Mouse (Mus musculus) embryonic facial prominence, embryonic 14.5 days (tissue): Measurements from ENCODE around the gene Tmem86a. TPM values are rescaled to one million over a fixed set of nuclear protein-coding genes. Genes with fewer than 3 reads are reported as not detected.

ENCODE experiments used
- ATAC-seq: fragments of 200-750 bp; cut with Nextera tagmentation; 2 replicates; pipeline ENCODE4 v1.8.0; 2017; ENCODE audit warnings: low read depth, moderate number of reproducible peaks, moderate TSS enrichment
- DNase-seq: peaks from one replicate; pipeline ENCODE4 v3.0.0-alpha.2; 2015; ENCODE audit warnings: low spot score
- H3K27ac ChIP-seq: fragments of 300-500 bp; sonication (generic); replicated peaks from 2 replicates; pipeline ENCODE4 v1.5.1; 2014; ENCODE audit warnings: low read depth, mild to moderate bottlenecking, low read length, moderate library complexity
- H3K27me3 ChIP-seq: fragments of 300-500 bp; sonication (generic); replicated peaks from 2 replicates; pipeline ENCODE4 v1.6.1; 2014; ENCODE audit warnings: low read length; ENCODE audit not compliant: control insufficient read depth, insufficient read depth
- H3K36me3 ChIP-seq: fragments of 300-500 bp; sonication (generic); 2 replicates; pipeline ENCODE4 v1.6.1; 2014; ENCODE audit warnings: low read length, mixed read lengths; ENCODE audit not compliant: control insufficient read depth, insufficient read depth
- H3K4me1 ChIP-seq: fragments of 300-500 bp; sonication (generic); 2 replicates; pipeline ENCODE4 v1.6.1; 2014; ENCODE audit warnings: antibody characterized with exemption, low read length; ENCODE audit not compliant: control insufficient read depth, insufficient read depth
- H3K4me2 ChIP-seq: fragments of 300-500 bp; sonication (generic); 2 replicates; pipeline ENCODE4 v1.6.1; 2014; ENCODE audit warnings: low read depth, mild to moderate bottlenecking, low read length, moderate library complexity, mixed read lengths
- H3K4me3 ChIP-seq: fragments of 300-500 bp; sonication (generic); 2 replicates; pipeline ENCODE4 v1.5.1; 2014; ENCODE audit warnings: low read depth, mild to moderate bottlenecking, low read length
- H3K9ac ChIP-seq: fragments of 300-500 bp; sonication (generic); 2 replicates; pipeline ENCODE4 v1.6.1; 2014; ENCODE audit warnings: low read depth, mild to moderate bottlenecking, low read length, moderate library complexity, mixed read lengths
- H3K9me3 ChIP-seq: fragments of 300-500 bp; sonication (generic); 2 replicates; pipeline ENCODE4 v1.6.1; 2016; ENCODE audit warnings: low read length; ENCODE audit not compliant: control insufficient read depth
- WGBS: fragments of 180-500 bp; shearing (Covaris S2); extraction: QIAGEN DNeasy Blood & Tissue Kit; methylation state at CpG from one replicate; pipeline ENCODE4 v1.1.7; 2014; 5-methylcytosine and 5-hydroxymethylcytosine counted together
- polyA plus RNA-seq: library from polyadenylated mRNA; unstranded; fragments of >200 nt; fragmentation: Nextera tagmentation; extraction: Ambion mirVana; gene quantifications from 2 replicates; pipeline ENCODE4 v1.2.1, GENCODE M21; 2014

Gene Tmem86a
- polyA plus RNA-seq, 1 experiment from 2014 or later, result 19.6 TPM

DNA sequence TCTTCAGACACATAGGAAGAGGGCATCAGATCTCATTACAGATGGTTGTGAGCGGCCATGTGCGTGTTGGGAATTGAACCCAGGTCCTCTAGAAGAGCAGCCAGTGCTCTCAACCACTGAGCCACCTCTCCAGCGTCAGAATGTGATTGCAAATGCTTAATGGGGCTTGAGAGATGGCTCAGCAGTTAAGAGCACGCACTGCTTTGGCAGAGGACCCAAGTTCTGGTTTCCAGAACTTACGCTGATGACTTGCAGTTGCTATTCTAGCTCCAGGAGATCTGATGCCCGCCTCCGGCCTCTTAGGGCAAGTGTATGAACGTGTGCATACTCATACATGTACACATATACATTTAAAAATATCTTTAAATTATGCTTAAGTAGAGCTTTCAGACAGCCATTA is 15.0 kb upstream of the Tmem86a start:
- Histone ChIP-seq H3K9ac (no peak overlapping the region), H3K4me2 (no peak overlapping the region), H3K27me3 (no peaks in the 10 kb centered on the region), H3K36me3 (no peaks in the 10 kb centered on the region), H3K4me3 (no peak overlapping the region), H3K27ac (no peak overlapping the region), H3K9me3 (no peaks in the 10 kb centered on the region), H3K4me1 (peaks cover 3% of the 10 kb centered on the region; the same call in 1 of the 2 replicates)
- ATAC-seq, result no peak
- DNase-seq, result no peak
- 79% methylated on average over 8 of the region's 8 CpGs for WGBS

DNA sequence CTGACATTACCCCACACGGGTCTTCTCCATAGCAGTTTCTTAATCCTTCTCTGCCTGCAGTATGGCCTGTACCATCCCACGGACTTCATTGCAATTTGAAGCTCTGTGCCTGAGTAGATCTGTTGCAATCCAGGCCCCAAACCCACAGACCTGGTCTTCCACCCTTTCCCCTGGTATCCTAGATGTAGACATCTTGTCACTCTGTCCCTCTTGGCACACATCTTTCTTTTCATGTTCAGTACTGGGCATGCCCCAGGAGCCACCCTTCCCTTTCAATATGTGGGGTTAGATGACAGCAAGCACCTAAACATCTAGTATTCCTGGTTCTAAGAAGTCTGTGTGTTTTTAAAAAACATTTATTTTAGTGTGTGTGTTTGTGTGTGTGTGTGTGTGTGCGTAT is 8.7 kb upstream of the Tmem86a start:
- DNase-seq (no peak), ATAC-seq (no peak)
- Histone ChIP-seq H3K4me3 (no peak overlapping the region), H3K4me1 (no peaks in the 10 kb centered on the region), H3K9me3 (no peaks in the 10 kb centered on the region), H3K27ac (no peak overlapping the region), H3K9ac (no peak overlapping the region), H3K36me3 (no peaks in the 10 kb centered on the region), H3K4me2 (no peak overlapping the region), H3K27me3 (no peaks in the 10 kb centered on the region)
- WGBS, result 92% methylated on average over 3 of the region's 3 CpGs

DNA sequence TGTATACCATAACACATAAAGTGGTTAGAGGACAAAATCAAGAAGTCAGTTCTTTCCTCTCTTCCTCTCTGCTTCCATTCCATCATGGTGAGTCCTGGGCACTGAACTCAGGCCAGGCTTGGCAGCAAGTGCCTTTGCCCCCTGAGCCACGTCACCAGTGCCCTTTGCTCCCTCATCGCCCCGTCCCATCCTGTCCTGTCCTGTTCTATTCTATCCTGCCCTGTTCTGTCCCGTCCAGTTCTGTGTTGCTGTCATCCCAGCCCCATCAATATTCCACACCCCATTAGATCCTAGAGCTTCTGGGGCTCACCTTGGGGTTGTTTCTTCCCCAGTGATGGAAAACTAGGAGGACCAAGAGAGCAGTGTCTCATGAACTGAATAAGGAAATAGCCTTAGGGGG is 8.3 kb upstream of the Tmem86a start:
- Histone ChIP-seq H3K9me3 (no peaks in the 10 kb centered on the region), H3K4me2 (no peak overlapping the region)
- WGBS, result 74% methylated on average over 4 of the region's 4 CpGs

DNA sequence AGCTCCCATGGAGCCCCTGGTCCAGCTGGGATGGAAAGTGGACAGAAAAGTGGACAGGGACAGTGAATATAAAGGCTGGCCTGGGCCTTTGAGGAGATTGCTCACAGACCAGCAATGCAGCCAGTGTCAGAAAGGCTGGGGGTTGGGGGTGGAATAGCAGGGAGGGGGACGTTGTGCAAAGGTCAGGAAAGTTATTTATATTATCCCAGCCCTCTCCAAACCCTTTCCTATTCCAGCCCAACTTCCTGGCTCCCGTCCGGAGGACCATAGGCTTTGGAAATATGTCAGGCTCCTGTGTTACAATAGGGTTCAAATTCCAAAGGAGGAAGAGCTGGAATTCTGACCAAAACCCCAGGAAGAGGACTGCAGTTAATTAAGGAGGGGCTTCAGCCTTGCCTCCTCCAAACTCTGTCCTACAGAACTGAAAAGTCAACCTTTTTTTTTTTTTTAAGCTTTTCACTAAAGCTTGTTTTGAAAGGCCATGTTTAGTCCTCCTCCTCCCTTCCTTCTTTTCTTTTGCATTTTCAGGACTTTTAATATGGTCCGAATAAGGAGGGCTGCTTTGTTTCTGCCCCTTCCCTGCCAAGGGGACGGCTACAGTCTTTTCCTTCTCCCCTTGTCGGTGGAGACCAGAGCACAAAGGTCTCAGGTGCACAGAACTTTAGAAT is 7.4 kb upstream of the Tmem86a start:
- Histone ChIP-seq H3K9me3 (no peaks in the 10 kb centered on the region), H3K4me2 (no peak overlapping the region), H3K4me1 (no peaks in the 10 kb centered on the region), H3K27ac (peak overlapping the region; percentile 65), H3K9ac (no peak overlapping the region), H3K4me3 (no peak overlapping the region), H3K36me3 (no peaks in the 10 kb centered on the region), H3K27me3 (no peaks in the 10 kb centered on the region)
- WGBS, result 32% methylated on average over 6 of the region's 6 CpGs
- DNase-seq (peak; percentile 41), ATAC-seq (no peak)

More for the DNA sequence above, 8.3 kb upstream of the Tmem86a start:
- Histone ChIP-seq H3K27ac (no peak overlapping the region), H3K9ac (no peak overlapping the region), H3K27me3 (no peaks in the 10 kb centered on the region), H3K4me1 (no peaks in the 10 kb centered on the region), H3K4me3 (no peak overlapping the region), H3K36me3 (no peaks in the 10 kb centered on the region)
- no peak for ATAC-seq
- no peak for DNase-seq

DNA sequence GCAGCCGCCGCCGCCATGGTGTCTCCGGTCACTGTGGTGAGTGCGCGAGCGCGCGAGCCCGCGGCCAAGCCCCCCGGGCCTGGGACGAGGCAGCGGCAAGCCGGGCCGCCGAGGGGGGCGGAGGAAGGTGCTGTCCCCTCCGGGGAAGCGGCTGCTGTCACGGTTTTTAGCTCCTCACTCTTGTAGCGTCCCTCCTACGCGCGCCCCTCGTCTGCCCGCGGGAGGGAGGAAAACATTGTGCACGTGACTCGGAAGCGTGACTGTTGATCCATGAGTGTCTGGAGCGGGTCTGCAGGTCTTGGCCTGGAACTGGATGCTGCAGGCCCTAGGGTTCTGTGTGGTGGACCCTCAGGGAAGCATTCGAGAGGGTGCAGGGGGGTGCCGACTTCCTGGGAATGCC is 365 bp downstream of the Tmem86a start:
- peak overlapping the region; percentile 93 for H3K27ac ChIP-seq
- H3K9me3 ChIP-seq, result no peaks in the 10 kb centered on the region
- peak overlapping the region; percentile 90 for H3K4me3 ChIP-seq
- H3K4me2 ChIP-seq, result peak overlapping the region; percentile 79
- DNase-seq (peak; percentile 60), ATAC-seq (peak; percentile 76)
- H3K36me3 ChIP-seq, result peaks cover 5% of the 10 kb centered on the region; the same call in 1 of the 2 replicates
- 0% methylated on average over 20 of the region's 34 CpGs for WGBS
- peak overlapping the region; percentile 82 for H3K9ac ChIP-seq
- H3K27me3 ChIP-seq, result no peaks in the 10 kb centered on the region
- H3K4me1 ChIP-seq, result peaks cover 13% of the 10 kb centered on the region

DNA sequence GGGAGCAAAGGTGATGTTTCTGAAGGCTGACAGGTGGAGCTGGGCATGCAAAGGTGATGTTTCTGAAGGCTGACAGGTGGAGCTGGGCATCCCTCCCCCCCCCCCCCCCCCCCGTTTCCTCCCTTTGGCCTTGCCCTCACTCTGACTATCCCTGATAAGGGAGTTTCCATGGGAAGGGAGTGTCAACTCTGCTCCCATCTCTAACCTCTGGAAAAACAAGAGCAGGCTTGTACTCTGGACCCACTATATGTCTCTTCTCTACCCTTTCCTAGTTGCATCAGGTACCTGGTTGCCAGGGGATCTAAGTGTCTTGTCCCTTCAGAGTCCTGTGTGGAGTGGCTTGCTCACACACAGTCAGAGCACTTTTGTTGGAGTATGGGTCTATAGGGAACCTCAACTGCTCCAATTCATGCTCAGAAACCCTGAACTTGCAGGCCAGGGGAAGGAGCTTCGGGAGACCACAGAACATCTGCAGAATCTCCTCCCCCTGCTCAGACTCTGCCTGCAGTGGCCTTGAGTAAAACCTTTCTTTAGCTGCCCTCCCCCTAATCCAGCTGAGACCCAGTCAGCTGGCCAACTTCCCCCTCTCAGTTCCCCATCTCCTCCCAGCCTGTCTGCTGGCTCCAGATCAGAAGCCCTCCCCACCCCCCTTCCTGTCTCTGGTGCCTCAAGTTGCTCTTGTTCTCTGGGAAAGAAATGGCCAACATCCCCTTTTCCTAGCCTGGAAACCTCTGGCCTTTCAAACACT is 1.2 kb downstream of the Tmem86a start:
- Histone ChIP-seq H3K4me1 (peaks cover 13% of the 10 kb centered on the region), H3K4me2 (peak overlapping the region; percentile 79), H3K4me3 (peak overlapping the region; percentile 90), H3K27me3 (no peaks in the 10 kb centered on the region), H3K27ac (peak overlapping the region; percentile 93), H3K9me3 (no peaks in the 10 kb centered on the region), H3K36me3 (peaks cover 5% of the 10 kb centered on the region; the same call in 1 of the 2 replicates), H3K9ac (peak overlapping the region; percentile 82)
- ATAC-seq, result peak; percentile 45; the same call in 1 of the 2 replicates
- WGBS, result 3% methylated on average over 2 of the region's 2 CpGs
- DNase-seq, result peak; percentile 88

DNA sequence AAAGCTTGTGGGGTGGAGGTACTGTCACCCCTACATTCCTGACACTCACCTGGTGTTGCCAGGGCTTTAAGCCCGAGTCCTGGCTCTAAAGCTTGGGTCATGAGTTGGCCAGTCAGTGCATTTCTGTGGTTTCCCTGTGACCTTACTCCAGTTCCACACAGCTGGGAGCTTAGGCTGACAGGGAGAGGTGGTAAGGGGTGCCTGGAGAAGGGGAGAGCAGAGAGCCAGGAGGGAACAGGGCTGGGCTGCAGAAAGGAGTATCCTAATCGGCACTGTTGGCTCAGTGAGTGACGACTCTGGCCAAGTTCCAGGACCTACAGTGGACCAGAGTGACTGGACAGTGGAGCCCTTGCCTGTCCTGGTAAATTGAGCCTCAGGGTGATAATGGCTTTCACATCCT is 1.9 kb downstream of the Tmem86a start:
- Histone ChIP-seq H3K27ac (peak overlapping the region; percentile 77), H3K36me3 (peaks cover 5% of the 10 kb centered on the region; the same call in 1 of the 2 replicates), H3K4me2 (peak overlapping the region; percentile 79), H3K9ac (peak overlapping the region; percentile 26; the same call in 1 of the 2 replicates), H3K4me3 (peak overlapping the region; percentile 10; the same call in 1 of the 2 replicates), H3K27me3 (no peaks in the 10 kb centered on the region), H3K4me1 (peaks cover 13% of the 10 kb centered on the region), H3K9me3 (no peaks in the 10 kb centered on the region)
- ATAC-seq (no peak), DNase-seq (peak; percentile 20)
- 19% methylated on average over 3 of the region's 3 CpGs for WGBS

DNA sequence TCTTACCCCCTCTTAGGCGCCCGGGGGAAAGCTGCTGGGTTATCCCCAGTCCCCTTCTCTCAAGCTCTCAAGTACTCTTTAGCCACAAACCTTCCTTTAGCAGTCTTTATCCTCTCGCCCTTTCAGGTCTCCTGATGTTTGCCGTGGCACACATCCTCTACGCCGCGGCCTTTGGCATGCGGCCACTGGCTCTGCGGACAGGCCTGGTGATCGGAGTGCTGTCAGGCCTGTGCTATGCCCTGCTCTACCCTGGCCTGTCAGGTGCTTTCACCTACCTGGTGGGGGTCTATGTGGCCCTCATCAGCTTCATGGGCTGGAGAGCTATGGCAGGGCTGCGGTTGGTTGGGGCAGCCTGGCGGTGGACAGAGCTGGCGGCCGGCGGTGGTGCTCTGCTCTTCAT is 2.9 kb downstream of the Tmem86a start:
- Histone ChIP-seq H3K4me1 (peaks cover 13% of the 10 kb centered on the region), H3K9ac (no peak overlapping the region), H3K36me3 (peaks cover 5% of the 10 kb centered on the region; the same call in 1 of the 2 replicates), H3K27ac (no peak overlapping the region), H3K9me3 (no peaks in the 10 kb centered on the region), H3K4me2 (no peak overlapping the region), H3K4me3 (no peak overlapping the region), H3K27me3 (no peaks in the 10 kb centered on the region)
- WGBS, result 91% methylated on average over 12 of the region's 15 CpGs
- DNase-seq (no peak), ATAC-seq (no peak)
